Mouse (Mus musculus) hindbrain, embryonic 14.5 days (tissue): ENCODE measurements around the gene Nrn1l. TPM values are rescaled to one million over a fixed set of nuclear protein-coding genes. Genes with fewer than 3 reads are reported as not detected.

Experiments
- ATAC-seq: fragments of 200-750 bp; cut with Nextera tagmentation; 2 replicates; pipeline ENCODE4 v1.8.0; 2017; ENCODE audit warnings: moderate number of reproducible peaks, mild to moderate bottlenecking, moderate TSS enrichment, moderate library complexity; ENCODE audit not compliant: low FRiP score
- DNase-seq: peaks from one replicate; pipeline ENCODE4 v3.0.0-alpha.2; 2015; ENCODE audit warnings: low spot score
- H3K27ac ChIP-seq: fragments of 300-500 bp; sonication (generic); 2 replicates; pipeline ENCODE4 v1.5.1; 2014; ENCODE audit warnings: mild to moderate bottlenecking, moderate library complexity
- H3K27me3 ChIP-seq: fragments of 300-500 bp; sonication (generic); 2 replicates; pipeline ENCODE4 v1.6.1; 2014; ENCODE audit warnings: mild to moderate bottlenecking, low read length, mixed read lengths; ENCODE audit not compliant: control insufficient read depth, insufficient read depth
- H3K36me3 ChIP-seq: fragments of 300-500 bp; sonication (generic); replicated peaks from 2 replicates; pipeline ENCODE4 v1.6.1; 2014; ENCODE audit not compliant: control insufficient read depth, insufficient read depth
- H3K4me1 ChIP-seq: fragments of 300-500 bp; sonication (generic); replicated peaks from 2 replicates; pipeline ENCODE4 v1.6.1; 2014; ENCODE audit warnings: antibody characterized with exemption, low read length, mixed read lengths; ENCODE audit not compliant: control insufficient read depth, insufficient read depth
- H3K4me2 ChIP-seq: fragments of 300-500 bp; sonication (generic); replicated peaks from 2 replicates; pipeline ENCODE4 v1.6.1; 2014; ENCODE audit warnings: mild to moderate bottlenecking, moderate library complexity
- H3K4me3 ChIP-seq: fragments of 300-500 bp; sonication (generic); replicated peaks from 2 replicates; pipeline ENCODE4 v1.5.1; 2014; ENCODE audit warnings: mild to moderate bottlenecking, low read length
- H3K9ac ChIP-seq: fragments of 300-500 bp; sonication (generic); 2 replicates; pipeline ENCODE4 v1.6.1; 2014
- H3K9me3 ChIP-seq: fragments of 300-500 bp; sonication (generic); 2 replicates; pipeline ENCODE4 v1.6.1; 2016; ENCODE audit warnings: low read length; ENCODE audit not compliant: control insufficient read depth
- WGBS: fragments of 180-500 bp; shearing (Covaris S2); extraction: QIAGEN DNeasy Blood & Tissue Kit; methylation state at CpG from one replicate; pipeline ENCODE4 v1.1.7; 2014; 5-methylcytosine and 5-hydroxymethylcytosine counted together
- polyA plus RNA-seq: library from polyadenylated mRNA; unstranded; fragments of >200 nt; fragmentation: Nextera tagmentation; extraction: Ambion mirVana; gene quantifications from 2 replicates; pipeline ENCODE4 v1.2.1, GENCODE M21; 2014

Nrn1l gene
- 1.4 TPM in 1 of 2 replicates, not detected in the other for polyA plus RNA-seq

DNA sequence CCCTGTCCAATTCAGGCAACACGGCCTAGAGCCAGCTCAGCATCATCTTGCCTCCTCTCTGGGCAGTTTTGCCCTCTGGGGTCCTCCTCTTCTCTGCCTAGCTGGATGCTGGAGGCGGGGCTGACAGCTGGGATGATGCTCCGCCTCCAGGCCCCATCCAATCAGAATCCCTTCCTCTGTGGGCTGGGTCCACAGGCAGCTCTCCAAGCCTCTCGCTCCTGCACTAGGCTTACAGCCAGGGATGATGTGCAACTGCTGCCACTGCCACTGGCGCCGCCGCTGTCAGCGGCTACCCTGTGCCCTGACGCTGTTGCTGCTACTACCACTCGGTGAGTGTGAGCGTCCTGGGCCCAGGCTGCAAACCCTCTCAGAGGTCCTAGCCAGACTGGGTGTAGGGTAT lies at the start of gene Nrn1l:
Gene Nrn1l (plus strand): TSS at position 229 of the 400 bp plus-strand sequence.
- Histone ChIP-seq H3K9ac (no peak within 1 kb of the TSS; the same call in 1 of the 2 replicates), H3K27me3 (no peaks in the 10 kb centered on the region), H3K4me2 (peak within 1 kb of the TSS; percentile 21; the same call in 1 of the 2 replicates), H3K4me1 (0 out of 2 replicates have a peak, but pooled peaks cover 4% of the 10 kb centered on the region), H3K4me3 (no peak within 1 kb of the TSS), H3K27ac (0 out of 2 replicates have a peak within 1 kb of the TSS, but pooled peaks have one; percentile 26), H3K36me3 (peaks cover 57% of the 10 kb centered on the region), H3K9me3 (no peaks in the 10 kb centered on the region)
- 6% methylated on average over 11 of the region's 11 CpGs for WGBS
- ATAC-seq: peak; percentile 85
- DNase-seq: peak; percentile 71

DNA sequence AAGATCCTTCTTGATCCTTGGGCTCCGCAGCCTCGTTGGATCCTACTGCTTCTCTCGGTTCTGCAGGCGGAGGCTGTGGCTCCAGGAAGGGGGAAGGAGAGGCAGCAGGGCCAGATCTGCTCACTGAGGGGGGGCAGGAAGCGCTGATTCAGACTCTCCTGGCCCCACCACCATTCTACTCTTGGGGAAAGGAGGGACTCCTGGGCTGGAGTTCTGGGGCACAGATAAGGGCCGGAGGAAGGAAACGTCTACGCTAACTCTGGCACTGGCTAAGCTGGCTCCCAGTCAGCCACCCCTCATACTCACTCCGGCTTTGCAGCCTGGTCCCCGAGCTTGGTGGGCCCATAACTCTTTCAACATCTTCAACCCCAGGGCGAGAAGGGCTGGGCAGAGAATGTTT lies 46.7 kb upstream of the Nrn1l start:
- Histone ChIP-seq H3K4me2 (no peak overlapping the region), H3K9ac (no peak overlapping the region), H3K27ac (no peak overlapping the region), H3K9me3 (no peaks in the 10 kb centered on the region), H3K4me1 (peaks cover 8% of the 10 kb centered on the region), H3K36me3 (peaks cover 70% of the 10 kb centered on the region), H3K27me3 (no peaks in the 10 kb centered on the region), H3K4me3 (no peak overlapping the region)
- no peak for ATAC-seq
- DNase-seq: no peak
- WGBS: 89% methylated on average over 11 of the region's 11 CpGs

DNA sequence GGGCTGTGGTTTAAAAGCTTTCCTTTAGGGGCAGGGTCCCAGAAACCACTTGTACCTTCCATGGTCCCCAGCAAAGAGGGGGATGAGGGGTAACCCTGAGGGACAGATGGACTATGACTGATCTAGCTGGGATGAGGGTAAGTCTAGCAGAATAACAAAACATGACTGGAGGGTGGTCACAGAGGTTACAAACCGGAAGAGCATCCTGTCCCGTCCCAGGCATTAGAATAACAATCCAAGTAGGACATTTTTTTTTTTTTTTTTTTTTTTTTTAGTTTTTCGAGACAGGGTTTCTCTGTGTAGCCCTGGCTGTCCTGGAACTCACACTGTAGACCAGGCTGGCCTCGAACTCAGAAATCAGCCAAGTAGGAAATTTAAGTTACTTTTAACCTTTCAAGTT lies 43.4 kb upstream of the Nrn1l start:
- H3K27me3 ChIP-seq: no peaks in the 10 kb centered on the region
- H3K9me3 ChIP-seq: no peaks in the 10 kb centered on the region
- ATAC-seq (no peak), DNase-seq (no peak)
- H3K36me3 ChIP-seq: peaks cover 44% of the 10 kb centered on the region
- H3K4me3 ChIP-seq: no peak overlapping the region
- peak overlapping the region; percentile 40; the same call in 1 of the 2 replicates for H3K4me2 ChIP-seq
- H3K4me1 ChIP-seq: peaks cover 11% of the 10 kb centered on the region
- WGBS: 86% methylated on average over 4 of the region's 4 CpGs
- no peak overlapping the region for H3K27ac ChIP-seq
- no peak overlapping the region for H3K9ac ChIP-seq

DNA sequence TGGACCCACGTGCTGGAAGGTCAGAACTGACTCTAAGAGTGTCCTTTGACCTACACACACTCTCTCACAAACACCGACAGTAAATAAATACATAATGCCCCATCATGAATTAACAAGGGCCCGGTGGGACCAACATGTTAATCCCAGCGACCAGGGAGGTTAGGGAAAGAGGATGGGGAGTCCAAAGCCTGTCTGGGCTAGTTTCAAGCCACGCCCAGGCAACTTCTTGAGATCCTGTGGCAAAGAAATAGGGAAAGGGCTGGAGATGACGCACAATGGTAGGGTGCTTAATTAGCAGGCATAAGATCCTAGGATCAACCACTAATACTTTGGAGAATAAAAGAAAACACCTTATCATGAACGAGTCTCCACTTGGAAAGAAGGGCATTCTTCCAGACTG lies 42.8 kb upstream of the Nrn1l start:
- Histone ChIP-seq H3K27me3 (no peaks in the 10 kb centered on the region), H3K9me3 (no peaks in the 10 kb centered on the region), H3K36me3 (peaks cover 39% of the 10 kb centered on the region), H3K4me1 (peaks cover 11% of the 10 kb centered on the region), H3K4me2 (peak overlapping the region; percentile 40), H3K4me3 (no peak overlapping the region), H3K27ac (no peak overlapping the region), H3K9ac (no peak overlapping the region)
- ATAC-seq (no peak), DNase-seq (no peak)
- WGBS: 82% methylated on average over 7 of the region's 7 CpGs

DNA sequence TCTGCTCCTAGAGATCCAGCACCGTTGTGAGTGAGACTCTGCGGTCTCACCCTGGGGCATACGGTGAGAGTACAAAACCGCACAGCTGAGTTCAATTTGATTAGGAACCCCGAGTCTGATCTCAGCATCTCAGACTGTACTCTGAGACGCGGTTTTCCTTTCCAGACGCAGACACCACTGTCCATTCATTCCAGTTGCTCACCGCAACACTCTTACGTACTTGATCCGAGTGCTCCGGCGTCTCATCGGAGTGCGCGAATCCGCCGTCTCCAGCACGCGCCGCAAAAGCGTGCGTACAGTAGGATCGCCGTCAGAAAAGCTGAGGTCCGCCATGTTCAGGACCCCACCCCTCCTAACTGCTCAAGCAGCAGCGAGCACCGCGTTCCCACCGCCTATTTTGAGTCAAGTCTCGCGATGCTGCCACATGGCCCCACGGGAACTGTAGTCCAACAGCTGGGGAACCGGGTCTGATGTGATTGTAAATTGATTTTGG lies 41.7 kb upstream of the Nrn1l start:
- Histone ChIP-seq H3K36me3 (peaks cover 28% of the 10 kb centered on the region), H3K4me1 (peaks cover 21% of the 10 kb centered on the region), H3K4me3 (peak overlapping the region; percentile 77), H3K27ac (peak overlapping the region; percentile 81; the same call in 1 of the 2 replicates), H3K9ac (peak overlapping the region; percentile 85), H3K9me3 (no peaks in the 10 kb centered on the region), H3K27me3 (no peaks in the 10 kb centered on the region), H3K4me2 (peak overlapping the region; percentile 83)
- ATAC-seq: peak; percentile 86
- DNase-seq: peak; percentile 96
- under 1% methylated on average over 34 of the region's 34 CpGs for WGBS

DNA sequence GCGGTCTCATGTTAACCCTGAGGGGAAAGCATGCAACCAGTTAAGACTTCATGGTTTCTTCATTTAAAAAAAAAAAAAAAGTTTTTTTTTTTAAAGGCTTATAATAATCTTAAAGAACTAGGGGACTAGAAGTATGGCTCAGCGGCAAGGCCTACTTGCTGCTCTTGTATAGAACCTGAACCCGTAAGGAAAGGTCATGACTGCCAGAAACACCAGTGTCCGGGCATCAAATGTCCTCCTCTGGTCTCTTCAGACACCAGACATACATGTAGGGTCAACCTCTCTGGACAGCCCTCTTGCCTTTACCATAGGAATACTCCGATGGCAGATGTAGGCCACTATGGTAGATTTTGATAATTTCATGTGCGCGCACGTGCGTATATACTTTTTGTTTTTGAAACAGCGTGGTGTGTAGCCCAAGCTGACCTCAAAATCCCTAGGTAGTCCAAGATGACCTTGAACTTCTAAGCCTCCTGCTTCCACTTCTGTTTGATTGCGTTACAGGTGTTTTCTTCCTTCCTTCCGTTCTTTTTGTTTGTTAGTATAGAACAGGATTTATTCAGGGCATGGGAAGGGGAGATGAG lies 41.1 kb upstream of the Nrn1l start:
- Histone ChIP-seq H3K27me3 (no peaks in the 10 kb centered on the region), H3K4me1 (peaks cover 26% of the 10 kb centered on the region), H3K4me3 (peak overlapping the region; percentile 77), H3K4me2 (peak overlapping the region; percentile 83; the same call in 1 of the 2 replicates), H3K9ac (no peak overlapping the region), H3K36me3 (peaks cover 22% of the 10 kb centered on the region), H3K27ac (no peak overlapping the region), H3K9me3 (no peaks in the 10 kb centered on the region)
- 83% methylated on average over 12 of the region's 12 CpGs for WGBS
- no peak for DNase-seq
- ATAC-seq: no peak

DNA sequence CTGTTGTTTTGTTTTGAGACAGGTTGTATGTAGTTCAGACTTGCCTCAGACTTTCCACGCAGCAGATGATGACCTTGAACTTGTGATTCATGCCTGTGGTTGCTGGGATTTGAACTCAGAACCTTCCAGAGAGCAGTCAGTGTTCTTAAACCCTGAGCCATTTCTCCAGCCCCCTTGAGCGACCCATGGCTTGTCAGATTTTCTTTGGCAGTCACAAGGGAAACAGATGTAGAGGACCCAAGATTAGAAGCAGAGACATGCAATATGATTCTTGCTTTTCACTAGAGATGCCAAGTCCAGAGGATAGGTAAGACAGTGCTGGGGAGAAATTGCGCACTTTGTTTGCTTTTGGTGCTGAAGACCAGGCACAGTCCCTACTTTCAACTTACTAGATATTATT lies 40.2 kb upstream of the Nrn1l start, which contains the start of gene Cenpt:
Gene Cenpt (minus strand): TSS at position 101 of the 400 bp plus-strand sequence.
- 94% methylated on average over 3 of the region's 3 CpGs for WGBS
- Histone ChIP-seq H3K27me3 (no peaks in the 10 kb centered on the region), H3K9ac (no peak within 1 kb of the TSS), H3K9me3 (no peaks in the 10 kb centered on the region), H3K4me2 (no peak within 1 kb of the TSS), H3K27ac (no peak within 1 kb of the TSS), H3K4me3 (0 out of 2 replicates have a peak within 1 kb of the TSS, but pooled peaks have one; percentile 77), H3K4me1 (peaks cover 36% of the 10 kb centered on the region), H3K36me3 (peaks cover 17% of the 10 kb centered on the region)
- ATAC-seq (no peak), DNase-seq (no peak)

DNA sequence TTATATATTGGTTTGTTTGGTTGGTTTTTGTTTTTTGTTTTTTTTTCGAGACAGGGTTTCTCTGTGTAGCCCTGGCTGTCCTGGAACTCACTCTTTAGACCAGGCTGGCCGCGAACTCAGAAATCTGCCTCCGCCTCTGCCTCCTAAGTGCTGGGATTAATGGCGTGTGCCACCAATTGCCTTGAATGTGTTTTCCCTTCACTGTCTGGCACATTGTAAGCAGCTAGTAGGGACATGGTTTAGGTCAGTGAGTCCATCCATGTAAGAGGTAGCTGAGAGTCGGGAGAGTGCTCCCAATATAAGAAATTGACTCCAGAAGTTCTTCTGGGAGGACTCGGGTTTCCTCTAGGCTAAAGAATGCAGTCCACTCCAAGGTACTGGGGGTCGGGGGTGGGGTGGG lies 39.1 kb upstream of the Nrn1l start:
- no peak overlapping the region for H3K27ac ChIP-seq
- DNase-seq (no peak), ATAC-seq (no peak)
- 0 out of 2 replicates have a peak, but pooled peaks cover 14% of the 10 kb centered on the region for H3K36me3 ChIP-seq
- peaks cover 36% of the 10 kb centered on the region for H3K4me1 ChIP-seq
- peak overlapping the region; percentile 77; the same call in 1 of the 2 replicates for H3K9ac ChIP-seq
- WGBS: 30% methylated on average over 8 of the region's 8 CpGs
- H3K27me3 ChIP-seq: no peaks in the 10 kb centered on the region
- peak overlapping the region; percentile 71 for H3K4me3 ChIP-seq
- H3K4me2 ChIP-seq: peak overlapping the region; percentile 96
- H3K9me3 ChIP-seq: no peaks in the 10 kb centered on the region

DNA sequence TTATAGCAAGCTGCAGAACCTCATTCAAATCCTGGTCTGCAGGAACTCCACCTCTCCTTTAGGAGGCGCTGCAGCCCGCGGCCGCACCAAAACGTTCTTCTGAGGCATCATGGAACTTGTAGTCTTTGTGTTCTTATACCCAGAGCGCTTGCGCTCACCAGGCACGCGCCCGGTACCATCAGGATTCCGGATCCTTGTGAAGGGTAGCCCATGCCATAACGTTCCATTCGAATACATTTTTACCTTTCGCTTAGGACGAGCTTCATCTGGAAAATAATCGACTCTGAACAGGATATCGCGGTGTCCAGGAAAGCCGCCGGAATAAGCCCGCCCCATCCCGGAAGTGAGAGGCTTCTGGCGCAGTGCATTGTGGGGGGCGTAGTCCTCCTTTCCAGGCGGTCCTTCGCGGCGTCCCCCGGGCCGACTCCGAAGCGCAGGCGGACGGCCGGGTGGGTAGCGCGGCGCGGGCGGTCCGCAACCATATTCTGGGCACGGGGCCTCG lies 38.6 kb upstream of the Nrn1l start, which contains the start of gene Thap11:
Gene Thap11 (plus strand): TSS at position 418 of the 502 bp plus-strand sequence.
- Histone ChIP-seq H3K4me1 (peaks cover 36% of the 10 kb centered on the region), H3K4me2 (peak within 1 kb of the TSS; percentile 96), H3K9ac (peak within 1 kb of the TSS; percentile 77), H3K4me3 (peak within 1 kb of the TSS; percentile 71), H3K9me3 (no peaks in the 10 kb centered on the region), H3K36me3 (0 out of 2 replicates have a peak, but pooled peaks cover 12% of the 10 kb centered on the region), H3K27me3 (no peaks in the 10 kb centered on the region), H3K27ac (peak within 1 kb of the TSS; percentile 82)
- ATAC-seq: peak; percentile 92
- WGBS: under 1% methylated on average over 43 of the region's 43 CpGs
- peak; percentile 91 for DNase-seq
